Mouse (Mus musculus) kidney, adult 2 months (tissue): Measurements from ENCODE around the gene F11r.

ENCODE experiments used
- CTCF ChIP-seq: fragments of 200-500 bp; conservative IDR thresholded peaks from 2 replicates; pipeline ENCODE4 v1.5.1; 2011; ENCODE audit warnings: low read depth, mild to moderate bottlenecking, control low read depth, low read length, moderate library complexity, mixed read lengths; ENCODE audit not compliant: insufficient read depth, insufficient read length
- POLR2A ChIP-seq: fragments of 200-500 bp; IDR thresholded peaks from one replicate; pipeline ENCODE4 v1.6.1; 2011; ENCODE audit warnings: low read depth, low read length, control low read depth

DNA sequence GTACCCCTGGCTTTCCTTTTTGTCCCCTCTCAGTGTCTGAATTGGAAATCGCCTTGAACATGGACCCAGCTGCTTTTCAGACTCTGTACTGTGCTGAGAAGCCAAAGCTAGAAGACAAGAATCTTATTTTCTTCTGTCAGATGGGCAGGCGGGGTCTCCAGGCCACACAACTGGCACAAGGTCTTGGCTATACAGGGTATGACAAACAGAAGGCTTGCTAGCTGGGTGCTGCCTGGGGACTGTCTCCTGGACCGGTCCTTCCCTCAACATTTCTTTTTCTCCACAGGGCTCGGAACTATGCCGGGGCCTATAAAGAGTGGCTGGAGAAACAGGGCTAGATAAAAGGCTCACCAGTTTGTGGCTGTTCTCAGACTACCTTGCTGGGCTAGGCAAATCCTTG is 17.4 kb upstream of the F11r start:
- no peak for TF ChIP-seq CTCF
- no peak for TF ChIP-seq POLR2A
